Mouse (Mus musculus) lung, postnatal 0 days (tissue): Measurements from ENCODE around the gene Cdkl1. TPM values are rescaled to one million over a fixed set of nuclear protein-coding genes. Genes with fewer than 3 reads are reported as not detected.

Source experiments
- ATAC-seq: fragments of 200-750 bp; cut with Nextera tagmentation; 2 replicates; pipeline ENCODE4 v1.8.0; 2017; ENCODE audit warnings: moderate library complexity
- DNase-seq: peaks from one replicate; pipeline ENCODE4 v3.0.0-alpha.2; 2016; ENCODE audit warnings: low spot score
- H3K27ac ChIP-seq: fragments of 300-500 bp; sonication (generic); 2 replicates; pipeline ENCODE4 v1.5.1; 2014; ENCODE audit warnings: antibody characterized with exemption, mild to moderate bottlenecking, low read length, mixed read lengths
- H3K27me3 ChIP-seq: fragments of 300-500 bp; sonication (generic); replicated peaks from 2 replicates; pipeline ENCODE4 v1.6.1; 2014; ENCODE audit warnings: low read length, mixed read lengths; ENCODE audit not compliant: insufficient read depth
- H3K36me3 ChIP-seq: fragments of 300-500 bp; sonication (generic); 2 replicates; pipeline ENCODE4 v1.6.1; 2014; ENCODE audit warnings: low read length, mixed read lengths; ENCODE audit not compliant: insufficient read depth
- H3K4me1 ChIP-seq: fragments of 300-500 bp; sonication (generic); 2 replicates; pipeline ENCODE4 v1.6.1; 2014; ENCODE audit warnings: antibody characterized with exemption, low read depth, low read length, mixed read lengths; ENCODE audit not compliant: insufficient read depth
- H3K4me2 ChIP-seq: fragments of 300-500 bp; sonication (generic); replicated peaks from 2 replicates; pipeline ENCODE4 v1.6.1; 2014; ENCODE audit warnings: low read depth, mild to moderate bottlenecking, low read length, moderate library complexity, mixed read lengths
- H3K4me3 ChIP-seq: fragments of 300-500 bp; sonication (generic); 2 replicates; pipeline ENCODE4 v1.5.1; 2014; ENCODE audit warnings: low read depth, low read length
- H3K9ac ChIP-seq: fragments of 300-500 bp; sonication (generic); replicated peaks from 2 replicates; pipeline ENCODE4 v1.6.1; 2014; ENCODE audit warnings: low read depth, mild to moderate bottlenecking
- H3K9me3 ChIP-seq: fragments of 300-500 bp; sonication (generic); 2 replicates; pipeline ENCODE4 v1.6.1; 2016; ENCODE audit warnings: low read length, mixed read lengths
- CTCF ChIP-seq: IDR thresholded peaks from 2 replicates; pipeline ENCODE4 v1.5.1; 2016; ENCODE audit warnings: antibody characterized with exemption, mild to moderate bottlenecking
- EP300 ChIP-seq: IDR thresholded peaks from 2 replicates; pipeline ENCODE4 v1.6.1; 2016; ENCODE audit warnings: antibody characterized with exemption, mild to moderate bottlenecking, control low read depth
- WGBS: fragments of 180-500 bp; shearing (Covaris S2); extraction: QIAGEN DNeasy Blood & Tissue Kit; methylation state at CpG from one replicate; pipeline ENCODE4 v1.1.7; 2014; 5-methylcytosine and 5-hydroxymethylcytosine counted together
- polyA plus RNA-seq: library from polyadenylated mRNA; unstranded; fragments of >200 nt; fragmentation: Nextera tagmentation; extraction: Ambion mirVana; gene quantifications from 2 replicates; pipeline ENCODE4 v1.2.1, GENCODE M21; 2015

The Cdkl1 gene
- polyA plus RNA-seq, 1 experiment from 2014 or later: 3.1 TPM

GRCm38 (mm10) chr12:69765543-69765942 is 25.5 kb downstream of the Cdkl1 start:
- Histone ChIP-seq H3K4me1 (no peaks in the 10 kb centered on the region), H3K27me3 (no peaks in the 10 kb centered on the region), H3K4me3 (no peak overlapping the region), H3K36me3 (no peaks in the 10 kb centered on the region), H3K9ac (no peak overlapping the region), H3K4me2 (no peak overlapping the region), H3K27ac (no peak overlapping the region), H3K9me3 (no peaks in the 10 kb centered on the region)
- TF ChIP-seq CTCF (no peak), EP300 (no peak)
- ATAC-seq (no peak), DNase-seq (no peak)
- 64% methylated on average over 9 of the region's 9 CpGs for WGBS

- 60% methylated on average over 2 of the region's 2 CpGs for WGBS
- Histone ChIP-seq H3K27me3 (no peaks in the 10 kb centered on the region), H3K4me2 (no peak overlapping the region), H3K4me1 (peaks cover 8% of the 10 kb centered on the region; the same call in 1 of the 2 replicates), H3K9ac (no peak overlapping the region), H3K9me3 (no peaks in the 10 kb centered on the region), H3K4me3 (no peak overlapping the region), H3K36me3 (no peaks in the 10 kb centered on the region), H3K27ac (no peak overlapping the region)
- no peak for ATAC-seq
- no peak for TF ChIP-seq CTCF
- TF ChIP-seq EP300: no peak
- DNase-seq: no peak
Measured at GRCm38 (mm10) chr12:69761603-69762002, 29.5 kb downstream of the Cdkl1 start.

GRCm38 (mm10) chr12:69760743-69761406 is 30.2 kb downstream of the Cdkl1 start:
- H3K27ac ChIP-seq: no peak overlapping the region
- DNase-seq (peak; percentile 24), ATAC-seq (no peak)

DNA sequence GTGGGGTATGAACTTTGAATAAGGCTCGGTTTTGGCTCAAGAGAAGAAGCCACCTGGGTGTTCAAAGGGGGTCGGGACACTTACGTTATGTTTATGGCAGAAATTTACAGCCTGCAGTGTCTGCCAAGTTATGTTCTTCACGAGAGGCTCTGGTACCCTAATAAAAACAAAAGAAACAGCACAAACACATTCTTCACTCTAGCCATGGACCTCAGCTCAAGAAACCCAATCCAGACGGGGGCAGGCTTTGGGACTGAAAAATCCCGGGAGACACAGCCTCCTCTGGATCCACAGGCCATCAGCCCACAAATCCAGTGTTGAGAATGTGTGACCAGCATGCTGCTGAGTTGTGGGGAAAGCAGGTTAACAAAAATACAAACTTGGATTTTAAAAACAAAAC is 31.1 kb downstream of the Cdkl1 start:
- Histone ChIP-seq H3K9ac (no peak overlapping the region), H3K27me3 (no peaks in the 10 kb centered on the region), H3K9me3 (no peaks in the 10 kb centered on the region), H3K36me3 (no peaks in the 10 kb centered on the region), H3K4me3 (no peak overlapping the region), H3K4me2 (no peak overlapping the region), H3K27ac (no peak overlapping the region), H3K4me1 (peaks cover 8% of the 10 kb centered on the region; the same call in 1 of the 2 replicates)
- no peak for TF ChIP-seq CTCF
- ATAC-seq (no peak), DNase-seq (no peak)
- 46% methylated on average over 6 of the region's 6 CpGs for WGBS

More at GRCm38 (mm10) chr12:69760743-69761406, 30.2 kb downstream of the Cdkl1 start:
- H3K36me3 ChIP-seq: no peaks in the 10 kb centered on the region
- TF ChIP-seq CTCF: no peak
- H3K9me3 ChIP-seq: no peaks in the 10 kb centered on the region
- H3K27me3 ChIP-seq: no peaks in the 10 kb centered on the region
- H3K4me1 ChIP-seq: peaks cover 8% of the 10 kb centered on the region; the same call in 1 of the 2 replicates
- no peak overlapping the region for H3K4me2 ChIP-seq
- no peak overlapping the region for H3K4me3 ChIP-seq
- no peak overlapping the region for H3K9ac ChIP-seq
- WGBS: 64% methylated on average over 20 of the region's 20 CpGs

DNA sequence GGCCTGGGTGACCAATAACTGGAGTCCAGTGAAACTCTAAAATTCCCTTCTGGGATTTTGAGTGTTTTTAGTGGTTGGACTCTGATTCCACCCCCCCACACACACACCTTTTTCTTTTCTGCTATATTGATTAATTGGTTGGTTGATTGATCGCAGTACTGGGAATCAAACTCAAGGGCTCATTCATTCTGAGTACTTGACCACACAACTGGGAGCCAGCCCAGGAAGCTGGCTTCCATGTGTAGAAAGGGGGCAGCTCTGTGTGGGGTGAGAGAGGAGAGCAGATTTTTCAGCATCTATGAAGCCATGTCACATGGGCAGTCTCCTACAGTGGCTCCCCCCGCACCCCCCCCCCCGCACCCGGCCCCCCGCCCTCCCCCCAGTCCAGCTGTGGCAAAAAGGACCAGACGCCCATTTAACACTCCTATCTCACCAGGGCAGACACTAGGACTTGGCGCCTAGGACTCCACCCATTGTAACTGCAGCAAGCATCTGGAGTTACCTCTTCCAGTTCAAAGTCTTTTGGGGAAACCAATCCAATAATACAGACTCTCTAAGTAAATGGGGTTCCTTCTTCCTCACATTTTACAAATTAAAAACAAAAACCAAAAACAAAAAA is 31.7 kb downstream of the Cdkl1 start:
- WGBS: 29% methylated on average over 7 of the region's 7 CpGs
- no peak overlapping the region for H3K4me2 ChIP-seq
- peaks cover 8% of the 10 kb centered on the region; the same call in 1 of the 2 replicates for H3K4me1 ChIP-seq
- peak overlapping the region; percentile 51; the same call in 1 of the 2 replicates for H3K27ac ChIP-seq
- H3K27me3 ChIP-seq: no peaks in the 10 kb centered on the region
- ATAC-seq: no peak
- H3K9me3 ChIP-seq: no peaks in the 10 kb centered on the region
- no peak for TF ChIP-seq EP300
- no peak for TF ChIP-seq CTCF
- no peak for DNase-seq
- H3K36me3 ChIP-seq: no peaks in the 10 kb centered on the region
- H3K4me3 ChIP-seq: no peak overlapping the region
- H3K9ac ChIP-seq: no peak overlapping the region

DNA sequence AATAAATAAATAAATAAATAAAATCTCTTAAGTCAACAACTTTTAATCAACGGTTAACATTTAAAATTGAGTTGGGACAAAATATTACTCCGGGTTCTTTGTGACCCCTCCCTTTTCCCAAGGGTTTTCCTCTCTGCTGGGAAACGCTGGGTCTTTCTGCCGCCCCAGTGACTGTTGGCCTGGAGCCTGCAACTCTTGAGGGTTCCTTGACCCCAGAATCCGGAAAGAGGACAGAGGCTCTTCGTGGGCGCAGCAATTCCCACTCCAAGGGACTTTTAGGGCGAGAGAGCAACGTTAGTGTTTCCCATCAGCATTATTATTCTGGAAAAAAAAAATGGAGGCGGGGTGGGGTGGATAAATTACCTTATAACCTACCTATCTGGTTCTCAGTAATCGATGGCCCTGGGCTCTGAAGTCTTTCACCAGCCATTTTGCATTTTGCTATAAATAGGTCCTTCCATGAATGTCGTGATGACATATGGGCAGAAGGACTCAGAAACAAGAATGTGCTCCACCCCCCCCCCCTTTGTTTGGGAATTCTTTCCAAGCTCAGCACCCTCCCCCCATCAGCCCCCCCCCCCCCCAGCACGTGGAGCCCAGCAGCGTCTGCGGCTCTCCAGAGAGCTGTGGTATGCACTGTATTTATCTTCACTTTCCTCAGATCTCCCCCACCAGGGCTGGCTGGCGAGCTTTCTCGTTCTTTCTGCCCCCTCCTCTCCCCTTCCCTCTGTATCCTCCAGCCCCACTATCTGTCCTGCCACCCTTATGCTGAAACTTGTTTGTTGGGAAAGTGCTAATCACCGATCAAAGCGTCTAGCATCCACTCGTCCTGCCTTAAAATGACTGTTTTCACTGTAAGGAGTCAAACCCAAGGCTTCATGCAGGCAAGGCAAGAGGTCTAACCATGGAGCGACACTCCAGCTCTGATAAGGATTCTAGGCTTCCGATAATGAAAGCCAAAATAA is 32.6 kb downstream of the Cdkl1 start:
- H3K9ac ChIP-seq: 0 out of 2 replicates have a peak overlapping the region, but pooled peaks have one; percentile 30
- WGBS: 5% methylated on average over 22 of the region's 22 CpGs
- H3K36me3 ChIP-seq: no peaks in the 10 kb centered on the region
- no peak for TF ChIP-seq CTCF
- TF ChIP-seq EP300: no peak; the same call in 1 of the 2 replicates
- peak overlapping the region; percentile 20 for H3K4me3 ChIP-seq
- peak overlapping the region; percentile 83 for H3K27ac ChIP-seq
- H3K4me1 ChIP-seq: peaks cover 8% of the 10 kb centered on the region; the same call in 1 of the 2 replicates
- H3K9me3 ChIP-seq: no peaks in the 10 kb centered on the region
- ATAC-seq (peak; percentile 54), DNase-seq (peak; percentile 61)
- H3K4me2 ChIP-seq: peak overlapping the region; percentile 56
- no peaks in the 10 kb centered on the region for H3K27me3 ChIP-seq
